Mouse (Mus musculus): ENCODE results near the gene 4931406P16Rik.

The 4931406P16Rik gene

GRCm38 (mm10) chr7:34246870-34247499 is 66.4 kb downstream of the 4931406P16Rik start:
- no peak for DNase-seq (ENCODE audit: low spot score)

- DNase-seq (ENCODE audit: low spot score) = no peak
Measured at GRCm38 (mm10) chr7:34242176-34242575, 71.2 kb downstream of the 4931406P16Rik start.

GRCm38 (mm10) chr7:34238086-34238485 is 75.3 kb downstream of the 4931406P16Rik start:
- no peak for DNase-seq (ENCODE audit: low spot score)

GRCm38 (mm10) chr7:34235602-34236001 is 77.7 kb downstream of the 4931406P16Rik start:
- DNase-seq (ENCODE audit: low spot score) = no peak

GRCm38 (mm10) chr7:34234610-34235561 is 78.5 kb downstream of the 4931406P16Rik start:
- no peak for DNase-seq (ENCODE audit: low spot score)

GRCm38 (mm10) chr7:34233909-34234609 is 79.3 kb downstream of the 4931406P16Rik start:
- peak; percentile 97 for DNase-seq (ENCODE audit: low spot score)

- no peak for DNase-seq (ENCODE audit: low spot score)
Measured at GRCm38 (mm10) chr7:34232785-34233725, 80.3 kb downstream of the 4931406P16Rik start.

GRCm38 (mm10) chr7:34230116-34230515 is 83.2 kb downstream of the 4931406P16Rik start, which contains the start of gene Gpi1:
Gpi1 (minus strand) TSS chr7:34230336.
- peak; percentile 57 for DNase-seq (ENCODE audit: low spot score)

GRCm38 (mm10) chr7:34229691-34230111 is 83.7 kb downstream of the 4931406P16Rik start:
- DNase-seq (ENCODE audit: low spot score) = peak; percentile 16

- DNase-seq (ENCODE audit: low spot score) = no peak
Measured at GRCm38 (mm10) chr7:34229153-34229552, 84.2 kb downstream of the 4931406P16Rik start.

- peak; percentile 15 for DNase-seq (ENCODE audit: low spot score)
Measured at GRCm38 (mm10) chr7:34228641-34229040, 84.7 kb downstream of the 4931406P16Rik start.

GRCm38 (mm10) chr7:34226846-34227245 is 86.5 kb downstream of the 4931406P16Rik start:
- no peak for DNase-seq (ENCODE audit: low spot score)

- DNase-seq (ENCODE audit: low spot score) = no peak
Measured at GRCm38 (mm10) chr7:34226086-34226485, 87.3 kb downstream of the 4931406P16Rik start.

GRCm38 (mm10) chr7:34224308-34224707 is 89.0 kb downstream of the 4931406P16Rik start:
- DNase-seq (ENCODE audit: low spot score) = no peak

GRCm38 (mm10) chr7:34222340-34222739 is 91.0 kb downstream of the 4931406P16Rik start:
- no peak for DNase-seq (ENCODE audit: low spot score)

GRCm38 (mm10) chr7:34221594-34222250 is 91.6 kb downstream of the 4931406P16Rik start:
- DNase-seq (ENCODE audit: low spot score) = no peak

- DNase-seq (ENCODE audit: low spot score) = no peak
Measured at GRCm38 (mm10) chr7:34218496-34218895, 94.9 kb downstream of the 4931406P16Rik start.

- DNase-seq (ENCODE audit: low spot score) = no peak
Measured at GRCm38 (mm10) chr7:34216474-34216873, 96.9 kb downstream of the 4931406P16Rik start.

GRCm38 (mm10) chr7:34215481-34215880 is 97.9 kb downstream of the 4931406P16Rik start:
- no peak for DNase-seq (ENCODE audit: low spot score)

GRCm38 (mm10) chr7:34214644-34215043 is 98.7 kb downstream of the 4931406P16Rik start:
- DNase-seq (ENCODE audit: low spot score) = no peak

- no peak for DNase-seq (ENCODE audit: low spot score)
Measured at GRCm38 (mm10) chr7:34213281-34213680, 100.1 kb downstream of the 4931406P16Rik start.
